In genomic region chr2:35589800-35590199, GRCm38 (mm10) we compare ENCODE assay signal across 10 mouse cellular contexts. TPM values are rescaled to one million over a fixed set of nuclear protein-coding genes. Genes with fewer than 3 reads are reported as not detected.
A peak's percentile ranks its signal among the peaks of the same experiment; 100 is the strongest.
DNase-seq lines count a peak whose midpoint lies in the region; ATAC-seq and TF ChIP-seq lines count a peak whose summit lies in the region.
"Had no signal": no experiment of that assay in that cellular context is flagged by ENCODE, and none has a peak within 500 bp of the region (broad histone marks: within the 10 kb centered on the region; RNA-seq: fewer than 3 reads in every experiment).

No protein-coding gene starts in this region.

- H3K9ac ChIP-seq in heart, embryonic 13.5 days: peak overlapping the region; percentile 70
- no peak overlapping the region for H3K9ac ChIP-seq in stomach, postnatal 0 days (ENCODE audit: low read length)

- no peaks in the 10 kb centered on the region for H3K36me3 ChIP-seq in heart, embryonic 13.5 days
- no peaks in the 10 kb centered on the region for H3K36me3 ChIP-seq in stomach, postnatal 0 days (ENCODE audit: control insufficient read depth, insufficient read depth, low read length)
- H3K36me3 ChIP-seq: G1E had no signal

- TF ChIP-seq EP300 in stomach, postnatal 0 days (optimal IDR thresholded peaks at IDR 0.05): no peak

- no peak overlapping the region for H3K4me3 ChIP-seq in heart, embryonic 13.5 days
- no peak overlapping the region for H3K4me3 ChIP-seq in stomach, postnatal 0 days (ENCODE audit: low read depth, low read length)
- no peak overlapping the region for H3K4me3 ChIP-seq in left cerebral cortex, adult 2 months

- peaks cover 19% of the 10 kb centered on the region; the same call in 1 of the 2 replicates for H3K27me3 ChIP-seq in heart, embryonic 13.5 days (replicated peaks)
- no peaks in the 10 kb centered on the region for H3K27me3 ChIP-seq in stomach, postnatal 0 days (ENCODE audit: control insufficient read depth, insufficient read depth, low read length)

- peak overlapping the region; percentile 61; the same call in 1 of the 2 replicates for H3K4me2 ChIP-seq in heart, embryonic 13.5 days
- H3K4me2 ChIP-seq in stomach, postnatal 0 days (replicated peaks; ENCODE audit: low read depth): no peak overlapping the region

- intact Hi-C loops in left cerebral cortex, adult 2 months (cut with DNase I): no loop called here

- no peaks in the 10 kb centered on the region for H3K9me3 ChIP-seq in heart, embryonic 13.5 days
- H3K9me3 ChIP-seq in stomach, postnatal 0 days (ENCODE audit: control insufficient read depth, low read length): no peaks in the 10 kb centered on the region
- H3K9me3 ChIP-seq: G1E had no signal

- H3K4me1 ChIP-seq in heart, embryonic 13.5 days: peaks cover 100% of the 10 kb centered on the region
- no peaks in the 10 kb centered on the region; the same call in 1 of the 2 replicates for H3K4me1 ChIP-seq in stomach, postnatal 0 days (replicated peaks; ENCODE audit: control insufficient read depth, insufficient read depth)

- peak overlapping the region; percentile 97 for H3K27ac ChIP-seq in heart, embryonic 13.5 days (replicated peaks)
- no peak overlapping the region; the same call in 1 of the 2 replicates for H3K27ac ChIP-seq in stomach, postnatal 0 days (replicated peaks)
- no peak overlapping the region for H3K27ac ChIP-seq in left cerebral cortex, adult 2 months

- 40% methylated on average over 4 of the region's 4 CpGs for WGBS in heart, embryonic 13.5 days
- 29% methylated on average over 4 of the region's 4 CpGs for WGBS in stomach, postnatal 0 days

- ATAC-seq in heart, embryonic 13.5 days (ENCODE audit: extremely low read depth, insufficient number of reproducible peaks, low FRiP score, low TSS enrichment): 0 out of 2 replicates have a peak, but pooled peaks have one; percentile 10
- ATAC-seq in stomach, postnatal 0 days (ENCODE audit: low FRiP score, low TSS enrichment): peak; percentile 94

- TF ChIP-seq CTCF in stomach, postnatal 0 days (IDR thresholded peaks at IDR 0.05; ENCODE audit: low read depth): no peak
- no peak for TF ChIP-seq CTCF in left cerebral cortex, adult 2 months (IDR thresholded peaks at IDR 0.05)

- DNase-seq in urinary bladder, postnatal 36 days (ENCODE audit: low spot score in 2 of 2): peak; percentile 54 to 59
- DNase-seq in urinary bladder, postnatal 4 days (ENCODE audit: low spot score in 2 of 2): no peak
- DNase-seq in kidney, postnatal 14 days: peak; percentile 89
- DNase-seq in stomach, postnatal 0 days (ENCODE audit: low spot score): peak; percentile 86
- DNase-seq in layer of hippocampus, postnatal 10 days (ENCODE audit: low spot score in 2 of 2): no peak
- no peak for DNase-seq in testis, postnatal 14 days (ENCODE audit: low spot score)
- no peak for DNase-seq in left cerebral cortex, adult 2 months (ENCODE audit: extremely low spot score in 1 of 2, low spot score in 2 of 2)
- DNase-seq: gastrocnemius, postnatal 10 days had no signal

RNA-seq across cellular contexts. Expression of gene Dab2ip, which starts 31.7 kb away (rescaled TPM):
- polyA plus RNA-seq in heart, embryonic 13.5 days (2015; fragmentation: Nextera tagmentation; extraction: Ambion mirVana): 40.0 and 48.9 TPM in 2 replicates
- polyA plus RNA-seq in stomach, postnatal 0 days (2015; fragmentation: Nextera tagmentation; extraction: Ambion mirVana): 46.4 and 48.1 TPM in 2 replicates
- 100 to 1,000 TPM; 130 TPM for total RNA-seq in layer of hippocampus, postnatal 10 days (2021)
- total RNA-seq in left cerebral cortex, adult 2 months (2021): 100 to 1,000 TPM; 144 to 152 TPM

Comparison
In these comparisons a context has a peak if more than half of its experiments do, and no peak if none do; other contexts are left out.
1. DNase-seq: peak in urinary bladder, postnatal 36 days (2 of 2), kidney, postnatal 14 days (single experiment) and stomach, postnatal 0 days (single experiment); none in urinary bladder, postnatal 4 days (0 of 2), layer of hippocampus, postnatal 10 days (0 of 2), testis, postnatal 14 days (single experiment) and left cerebral cortex, adult 2 months (0 of 2).